Mouse (Mus musculus) embryonic facial prominence, embryonic 14.5 days (tissue): Measurements from ENCODE around the gene Morf4l1. TPM values are rescaled to one million over a fixed set of nuclear protein-coding genes. Genes with fewer than 3 reads are reported as not detected.
A peak's percentile ranks its signal among the peaks of the same experiment; 100 is the strongest.
"Not testable (repeated sequence)": the region's sequence is repeated elsewhere in the genome, so short reads cannot be mapped to it uniquely, and the experiment has no call there.

Experiments
- ATAC-seq: fragments of 200-750 bp; cut with Nextera tagmentation; 2 replicates; pipeline ENCODE4 v1.8.0; 2017; ENCODE audit warnings: low read depth, moderate number of reproducible peaks, moderate TSS enrichment
- DNase-seq: peaks from one replicate; pipeline ENCODE4 v3.0.0-alpha.2; 2015; ENCODE audit warnings: low spot score
- H3K27ac ChIP-seq: fragments of 300-500 bp; sonication (generic); replicated peaks from 2 replicates; pipeline ENCODE4 v1.5.1; 2014; ENCODE audit warnings: low read depth, mild to moderate bottlenecking, low read length, moderate library complexity
- H3K27me3 ChIP-seq: fragments of 300-500 bp; sonication (generic); replicated peaks from 2 replicates; pipeline ENCODE4 v1.6.1; 2014; ENCODE audit warnings: low read length; ENCODE audit not compliant: control insufficient read depth, insufficient read depth
- H3K36me3 ChIP-seq: fragments of 300-500 bp; sonication (generic); 2 replicates; pipeline ENCODE4 v1.6.1; 2014; ENCODE audit warnings: low read length, mixed read lengths; ENCODE audit not compliant: control insufficient read depth, insufficient read depth
- H3K4me1 ChIP-seq: fragments of 300-500 bp; sonication (generic); 2 replicates; pipeline ENCODE4 v1.6.1; 2014; ENCODE audit warnings: antibody characterized with exemption, low read length; ENCODE audit not compliant: control insufficient read depth, insufficient read depth
- H3K4me2 ChIP-seq: fragments of 300-500 bp; sonication (generic); 2 replicates; pipeline ENCODE4 v1.6.1; 2014; ENCODE audit warnings: low read depth, mild to moderate bottlenecking, low read length, moderate library complexity, mixed read lengths
- H3K4me3 ChIP-seq: fragments of 300-500 bp; sonication (generic); 2 replicates; pipeline ENCODE4 v1.5.1; 2014; ENCODE audit warnings: low read depth, mild to moderate bottlenecking, low read length
- H3K9ac ChIP-seq: fragments of 300-500 bp; sonication (generic); 2 replicates; pipeline ENCODE4 v1.6.1; 2014; ENCODE audit warnings: low read depth, mild to moderate bottlenecking, low read length, moderate library complexity, mixed read lengths
- H3K9me3 ChIP-seq: fragments of 300-500 bp; sonication (generic); 2 replicates; pipeline ENCODE4 v1.6.1; 2016; ENCODE audit warnings: low read length; ENCODE audit not compliant: control insufficient read depth
- WGBS: fragments of 180-500 bp; shearing (Covaris S2); extraction: QIAGEN DNeasy Blood & Tissue Kit; methylation state at CpG from one replicate; pipeline ENCODE4 v1.1.7; 2014; 5-methylcytosine and 5-hydroxymethylcytosine counted together
- polyA plus RNA-seq: library from polyadenylated mRNA; unstranded; fragments of >200 nt; fragmentation: Nextera tagmentation; extraction: Ambion mirVana; gene quantifications from 2 replicates; pipeline ENCODE4 v1.2.1, GENCODE M21; 2014

Morf4l1 gene
- polyA plus RNA-seq, 1 experiment from 2014 or later: 445 TPM

GRCm38 (mm10) chr9:90082992-90083391 is 31.6 kb downstream of the Morf4l1 start:
- H3K36me3 ChIP-seq: peaks cover 12% of the 10 kb centered on the region
- H3K9ac ChIP-seq: no peak overlapping the region
- 90% methylated on average over 1 of the region's 1 CpGs for WGBS
- no peak overlapping the region for H3K4me3 ChIP-seq
- H3K27me3 ChIP-seq: no peaks in the 10 kb centered on the region
- no peaks in the 10 kb centered on the region for H3K9me3 ChIP-seq
- H3K4me1 ChIP-seq: no peaks in the 10 kb centered on the region
- no peak for DNase-seq
- H3K4me2 ChIP-seq: no peak overlapping the region
- H3K27ac ChIP-seq: no peak overlapping the region
- no peak for ATAC-seq

- H3K36me3 ChIP-seq, H3K4me2 ChIP-seq, H3K9ac ChIP-seq, H3K27me3 ChIP-seq, H3K4me1 ChIP-seq, ATAC-seq, H3K4me3 ChIP-seq, H3K9me3 ChIP-seq, H3K27ac ChIP-seq, DNase-seq: not testable (repeated sequence)
- 89% methylated on average over 6 of the region's 6 CpGs for WGBS
Measured at GRCm38 (mm10) chr9:90081961-90082360, 32.6 kb downstream of the Morf4l1 start.

GRCm38 (mm10) chr9:90076849-90077461 is 37.6 kb downstream of the Morf4l1 start:
- Histone ChIP-seq H3K9me3 (no peaks in the 10 kb centered on the region), H3K27me3 (no peaks in the 10 kb centered on the region), H3K36me3 (no peaks in the 10 kb centered on the region), H3K4me2 (no peak overlapping the region), H3K4me1 (no peaks in the 10 kb centered on the region), H3K4me3 (no peak overlapping the region), H3K27ac (no peak overlapping the region), H3K9ac (no peak overlapping the region)
- 57% methylated on average over 8 of the region's 8 CpGs for WGBS
- ATAC-seq (0 out of 2 replicates have a peak, but pooled peaks have one; percentile 42), DNase-seq (peak; percentile 20)

- Histone ChIP-seq H3K27me3 (no peaks in the 10 kb centered on the region), H3K27ac (no peak overlapping the region), H3K9ac (no peak overlapping the region), H3K4me1 (no peaks in the 10 kb centered on the region), H3K36me3 (no peaks in the 10 kb centered on the region), H3K4me3 (no peak overlapping the region), H3K4me2 (no peak overlapping the region), H3K9me3 (no peaks in the 10 kb centered on the region)
- DNase-seq (no peak), ATAC-seq (no peak)
- WGBS: 83% methylated on average over 5 of the region's 5 CpGs
Measured at GRCm38 (mm10) chr9:90076131-90076530, 38.4 kb downstream of the Morf4l1 start.

GRCm38 (mm10) chr9:90075336-90075735 is 39.2 kb downstream of the Morf4l1 start:
- no peak for ATAC-seq
- H3K4me3 ChIP-seq: no peak overlapping the region
- H3K4me2 ChIP-seq: no peak overlapping the region
- no peaks in the 10 kb centered on the region for H3K4me1 ChIP-seq
- H3K9ac ChIP-seq: no peak overlapping the region
- DNase-seq: no peak
- 71% methylated on average over 4 of the region's 4 CpGs for WGBS
- no peaks in the 10 kb centered on the region for H3K27me3 ChIP-seq
- no peaks in the 10 kb centered on the region for H3K36me3 ChIP-seq
- no peak overlapping the region for H3K27ac ChIP-seq
- H3K9me3 ChIP-seq: no peaks in the 10 kb centered on the region

GRCm38 (mm10) chr9:90070174-90070573 is 44.4 kb downstream of the Morf4l1 start:
- no peak for ATAC-seq

GRCm38 (mm10) chr9:90069485-90069884 is 45.1 kb downstream of the Morf4l1 start:
- H3K27me3 ChIP-seq: no peaks in the 10 kb centered on the region
- H3K4me1 ChIP-seq: no peaks in the 10 kb centered on the region
- no peak overlapping the region for H3K9ac ChIP-seq
- no peaks in the 10 kb centered on the region for H3K9me3 ChIP-seq
- no peaks in the 10 kb centered on the region for H3K36me3 ChIP-seq
- no peak overlapping the region for H3K27ac ChIP-seq
- H3K4me2 ChIP-seq: no peak overlapping the region
- no peak overlapping the region for H3K4me3 ChIP-seq
- DNase-seq (peak; percentile 75), ATAC-seq (peak; percentile 91)
- WGBS: 59% methylated on average over 7 of the region's 7 CpGs

More at GRCm38 (mm10) chr9:90070174-90070573, 44.4 kb downstream of the Morf4l1 start:
- no peaks in the 10 kb centered on the region for H3K27me3 ChIP-seq
- H3K9me3 ChIP-seq: no peaks in the 10 kb centered on the region
- WGBS: 76% methylated on average over 7 of the region's 7 CpGs
- no peak overlapping the region for H3K4me2 ChIP-seq
- no peak overlapping the region for H3K9ac ChIP-seq
- no peaks in the 10 kb centered on the region for H3K4me1 ChIP-seq
- H3K27ac ChIP-seq: no peak overlapping the region
- no peaks in the 10 kb centered on the region for H3K36me3 ChIP-seq
- no peak for DNase-seq
- H3K4me3 ChIP-seq: no peak overlapping the region

- no peaks in the 10 kb centered on the region for H3K4me1 ChIP-seq
- H3K4me2 ChIP-seq: no peak overlapping the region
- no peaks in the 10 kb centered on the region for H3K36me3 ChIP-seq
- H3K27ac ChIP-seq: no peak overlapping the region; the same call in 1 of the 2 replicates
- no peaks in the 10 kb centered on the region for H3K9me3 ChIP-seq
- no peaks in the 10 kb centered on the region for H3K27me3 ChIP-seq
- no peak overlapping the region for H3K9ac ChIP-seq
- ATAC-seq: no peak; the same call in 1 of the 2 replicates
- 69% methylated on average over 6 of the region's 6 CpGs for WGBS
- H3K4me3 ChIP-seq: no peak overlapping the region
- no peak for DNase-seq
Measured at GRCm38 (mm10) chr9:90068786-90069185, 45.8 kb downstream of the Morf4l1 start.

GRCm38 (mm10) chr9:90067341-90067740 is 47.2 kb downstream of the Morf4l1 start:
- Histone ChIP-seq H3K27me3 (no peaks in the 10 kb centered on the region), H3K9ac (no peak overlapping the region), H3K4me3 (no peak overlapping the region), H3K4me1 (no peaks in the 10 kb centered on the region), H3K36me3 (no peaks in the 10 kb centered on the region), H3K27ac (no peak overlapping the region), H3K4me2 (no peak overlapping the region), H3K9me3 (no peaks in the 10 kb centered on the region)
- DNase-seq: no peak
- no peak for ATAC-seq
- 81% methylated on average over 2 of the region's 2 CpGs for WGBS
